Mouse (Mus musculus) neural tube, embryonic 11.5 days (tissue): ENCODE data around the gene Rhof. TPM values are rescaled to one million over a fixed set of nuclear protein-coding genes. Genes with fewer than 3 reads are reported as not detected.
A peak's percentile ranks its signal among the peaks of the same experiment; 100 is the strongest.
"Not testable (repeated sequence)": the region's sequence is repeated elsewhere in the genome, so short reads cannot be mapped to it uniquely, and the experiment has no call there.

Source experiments
- ATAC-seq: fragments of 200-750 bp; cut with Nextera tagmentation; 2 replicates; pipeline ENCODE4 v1.8.0; 2017; ENCODE audit warnings: moderate number of reproducible peaks, mild to moderate bottlenecking, moderate TSS enrichment, moderate library complexity; ENCODE audit not compliant: insufficient read depth, low FRiP score, low TSS enrichment
- DNase-seq: peaks from one replicate; pipeline ENCODE4 v3.0.0-alpha.2; 2015; ENCODE audit warnings: low spot score
- H3K27ac ChIP-seq: fragments of 300-500 bp; sonication (generic); 2 replicates; pipeline ENCODE4 v1.5.1; 2014; ENCODE audit warnings: low read depth, mild to moderate bottlenecking, low read length
- H3K27me3 ChIP-seq: fragments of 300-500 bp; sonication (generic); 2 replicates; pipeline ENCODE4 v1.6.1; 2014; ENCODE audit warnings: mild to moderate bottlenecking, low read length, mixed read lengths; ENCODE audit not compliant: control insufficient read depth, insufficient read depth
- H3K36me3 ChIP-seq: fragments of 300-500 bp; sonication (generic); 2 replicates; pipeline ENCODE4 v1.6.1; 2014; ENCODE audit warnings: mild to moderate bottlenecking, low read length, moderate library complexity, mixed read lengths; ENCODE audit not compliant: control insufficient read depth, insufficient read depth
- H3K4me1 ChIP-seq: fragments of 300-500 bp; sonication (generic); 2 replicates; pipeline ENCODE4 v1.6.1; 2014; ENCODE audit warnings: low read length, mixed read lengths; ENCODE audit not compliant: control insufficient read depth, insufficient read depth
- H3K4me2 ChIP-seq: fragments of 300-500 bp; sonication (generic); 2 replicates; pipeline ENCODE4 v1.6.1; 2014; ENCODE audit warnings: low read depth, mild to moderate bottlenecking, moderate library complexity
- H3K4me3 ChIP-seq: fragments of 300-500 bp; sonication (generic); 2 replicates; pipeline ENCODE4 v1.5.1; 2014; ENCODE audit warnings: low read depth, low read length
- H3K9ac ChIP-seq: fragments of 300-500 bp; sonication (generic); 2 replicates; pipeline ENCODE4 v1.6.1; 2014; ENCODE audit warnings: mild to moderate bottlenecking, low read length
- H3K9me3 ChIP-seq: fragments of 300-500 bp; sonication (generic); 2 replicates; pipeline ENCODE4 v1.6.1; 2016; ENCODE audit warnings: low read length; ENCODE audit not compliant: control insufficient read depth
- WGBS: fragments of 180-500 bp; shearing (Covaris S2); extraction: QIAGEN DNeasy Blood & Tissue Kit; methylation state at CpG from one replicate; pipeline ENCODE4 v1.1.7; 2014; 5-methylcytosine and 5-hydroxymethylcytosine counted together
- polyA plus RNA-seq: library from polyadenylated mRNA; unstranded; fragments of >200 nt; fragmentation: Nextera tagmentation; extraction: Ambion mirVana; gene quantifications from 2 replicates; pipeline ENCODE4 v1.2.1, GENCODE M21; 2014

Rhof gene
- polyA plus RNA-seq, 1 experiment from 2014 or later: 1.6 TPM

- H3K4me1 ChIP-seq, H3K4me3 ChIP-seq, H3K9me3 ChIP-seq, H3K4me2 ChIP-seq, H3K36me3 ChIP-seq, H3K27ac ChIP-seq, H3K27me3 ChIP-seq, DNase-seq, ATAC-seq, H3K9ac ChIP-seq: not testable (repeated sequence)
- 80% methylated on average over 5 of the region's 6 CpGs for WGBS
Measured at GRCm38 (mm10) chr5:123061402-123061749, 71.1 kb downstream of the Rhof start.

GRCm38 (mm10) chr5:123060706-123061401 lies 71.6 kb downstream of the Rhof start:
- Histone ChIP-seq H3K4me3 (no peak overlapping the region), H3K27ac (no peak overlapping the region), H3K9me3 (no peaks in the 10 kb centered on the region), H3K27me3 (no peaks in the 10 kb centered on the region), H3K36me3 (no peaks in the 10 kb centered on the region), H3K9ac (no peak overlapping the region), H3K4me1 (no peaks in the 10 kb centered on the region), H3K4me2 (no peak overlapping the region)
- DNase-seq (no peak), ATAC-seq (no peak)
- 82% methylated on average over 9 of the region's 9 CpGs for WGBS

- Histone ChIP-seq H3K4me2 (no peak overlapping the region), H3K9ac (no peak overlapping the region), H3K4me3 (no peak overlapping the region), H3K27ac (no peak overlapping the region), H3K4me1 (no peaks in the 10 kb centered on the region), H3K9me3 (no peaks in the 10 kb centered on the region), H3K27me3 (no peaks in the 10 kb centered on the region), H3K36me3 (no peaks in the 10 kb centered on the region)
- ATAC-seq (no peak), DNase-seq (no peak)
- 45% methylated on average over 14 of the region's 14 CpGs for WGBS
Measured at GRCm38 (mm10) chr5:123059757-123060520, 72.6 kb downstream of the Rhof start.

GRCm38 (mm10) chr5:123058251-123059102 lies 74.0 kb downstream of the Rhof start:
- DNase-seq: no peak
- H3K4me1 ChIP-seq: no peaks in the 10 kb centered on the region
- H3K27ac ChIP-seq: no peak overlapping the region
- no peaks in the 10 kb centered on the region for H3K9me3 ChIP-seq
- peak overlapping the region; percentile 37 for H3K4me2 ChIP-seq
- ATAC-seq: no peak
- H3K9ac ChIP-seq: 0 out of 2 replicates have a peak overlapping the region, but pooled peaks have one; percentile 44
- no peaks in the 10 kb centered on the region for H3K27me3 ChIP-seq
- no peaks in the 10 kb centered on the region for H3K36me3 ChIP-seq
- WGBS: 47% methylated on average over 16 of the region's 16 CpGs
- H3K4me3 ChIP-seq: peak overlapping the region; percentile 26

- ATAC-seq: peak; percentile 87
- H3K9ac ChIP-seq: 0 out of 2 replicates have a peak overlapping the region, but pooled peaks have one; percentile 44
- no peaks in the 10 kb centered on the region for H3K27me3 ChIP-seq
- H3K4me3 ChIP-seq: peak overlapping the region; percentile 26
- H3K4me2 ChIP-seq: peak overlapping the region; percentile 37
- no peaks in the 10 kb centered on the region for H3K4me1 ChIP-seq
- peak; percentile 100 for DNase-seq
- 8% methylated on average over 48 of the region's 48 CpGs for WGBS
- H3K36me3 ChIP-seq: no peaks in the 10 kb centered on the region
- no peak overlapping the region for H3K27ac ChIP-seq
- no peaks in the 10 kb centered on the region for H3K9me3 ChIP-seq
Measured at GRCm38 (mm10) chr5:123057366-123058250, 74.9 kb downstream of the Rhof start.

Other genes starting within 250 kb of the Rhof start
- 70.3 and 74.1 TPM in 2 replicates for gene Kdm2b, start 142.9 kb downstream of the Rhof start, polyA plus RNA-seq
- gene Orai1, start 117.6 kb downstream of the Rhof start, polyA plus RNA-seq: 8.5 and 8.7 TPM in 2 replicates
- not detected in 2 replicates for gene Morn3, start 85.7 kb downstream of the Rhof start, polyA plus RNA-seq
- gene Tmem120b, start 64.3 kb downstream of the Rhof start, polyA plus RNA-seq: 9.0 and 9.9 TPM in 2 replicates
- gene Setd1b, start 9.5 kb upstream of the Rhof start, polyA plus RNA-seq: 10.9 and 12.2 TPM in 2 replicates
- gene Psmd9, start 36.7 kb upstream of the Rhof start, polyA plus RNA-seq: 68.3 and 69.0 TPM in 2 replicates
- gene Hpd, start 50.0 kb upstream of the Rhof start, polyA plus RNA-seq: not detected in 2 replicates
- gene Wdr66, start 119.4 kb upstream of the Rhof start, polyA plus RNA-seq: 11.9 and 13.8 TPM in 2 replicates
- gene Bcl7a, start 211.1 kb upstream of the Rhof start, polyA plus RNA-seq: 55.9 and 56.7 TPM in 2 replicates